In the genomic region with DNA sequence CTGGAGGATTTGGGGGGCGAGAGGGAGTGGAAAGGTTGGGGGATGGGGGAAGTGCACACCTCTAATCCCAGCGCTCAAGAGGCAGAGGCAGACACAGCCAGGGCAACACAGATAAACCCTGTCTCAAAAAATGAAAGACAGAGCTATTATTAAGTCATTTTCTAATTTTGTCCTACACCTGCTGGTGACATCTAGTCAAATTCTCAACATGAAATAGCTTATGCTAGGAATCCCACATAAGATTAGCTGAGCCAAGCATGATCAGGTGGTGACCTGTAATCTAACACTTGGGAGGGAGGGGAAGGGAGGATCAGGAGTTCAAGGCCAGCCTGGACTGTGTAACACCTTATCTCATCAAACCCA, we compare ENCODE assay signal across 7 mouse cellular contexts. TPM values are rescaled to one million over a fixed set of nuclear protein-coding genes. Genes with fewer than 3 reads are reported as not detected.
DNase-seq lines count a peak whose midpoint lies in the region; ATAC-seq lines count a peak whose summit lies in the region.

No protein-coding gene starts in this region.

- peak overlapping the region; percentile 58 for H3K4me2 ChIP-seq in embryonic facial prominence, embryonic 12.5 days (replicated peaks)
- H3K4me2 ChIP-seq in hindbrain, embryonic 15.5 days = peak overlapping the region; percentile 71
- peak overlapping the region; percentile 63 for H3K4me2 ChIP-seq in midbrain, embryonic 15.5 days

- WGBS in embryonic facial prominence, embryonic 12.5 days = 26% methylated on average over 2 of the region's 2 CpGs
- 38% methylated on average over 2 of the region's 2 CpGs for WGBS in hindbrain, embryonic 15.5 days
- 19% methylated on average over 2 of the region's 2 CpGs for WGBS in midbrain, embryonic 15.5 days

- 0 out of 2 replicates have a peak, but pooled peaks cover 6% of the 10 kb centered on the region for H3K4me1 ChIP-seq in embryonic facial prominence, embryonic 12.5 days
- peaks cover 16% of the 10 kb centered on the region for H3K4me1 ChIP-seq in hindbrain, embryonic 15.5 days (replicated peaks)
- H3K4me1 ChIP-seq in midbrain, embryonic 15.5 days = peaks cover 25% of the 10 kb centered on the region

- H3K27me3 ChIP-seq in embryonic facial prominence, embryonic 12.5 days = no peaks in the 10 kb centered on the region
- no peaks in the 10 kb centered on the region for H3K27me3 ChIP-seq in hindbrain, embryonic 15.5 days
- no peaks in the 10 kb centered on the region for H3K27me3 ChIP-seq in midbrain, embryonic 15.5 days (replicated peaks)

- H3K4me3 ChIP-seq in embryonic facial prominence, embryonic 12.5 days = peak overlapping the region; percentile 89
- H3K4me3 ChIP-seq in hindbrain, embryonic 15.5 days = peak overlapping the region; percentile 88
- H3K4me3 ChIP-seq in midbrain, embryonic 15.5 days = peak overlapping the region; percentile 98

- DNase-seq in retina, postnatal 7 days (ENCODE audit: low read depth, low spot score) = peak; percentile 4
- no peak for DNase-seq in retina, embryonic 14.5 days (ENCODE audit: low spot score)
- DNase-seq in frontal cortex, postnatal 36 days (ENCODE audit: low spot score in 2 of 2) = no peak
- DNase-seq in urinary bladder, postnatal 14 days (ENCODE audit: low spot score) = no peak

- H3K27ac ChIP-seq in embryonic facial prominence, embryonic 12.5 days = peak overlapping the region; percentile 97
- peak overlapping the region; percentile 93 for H3K27ac ChIP-seq in hindbrain, embryonic 15.5 days (replicated peaks)
- H3K27ac ChIP-seq in midbrain, embryonic 15.5 days = peak overlapping the region; percentile 92

- H3K36me3 ChIP-seq in embryonic facial prominence, embryonic 12.5 days = peaks cover 21% of the 10 kb centered on the region
- H3K36me3 ChIP-seq in hindbrain, embryonic 15.5 days = peaks cover 20% of the 10 kb centered on the region
- H3K36me3 ChIP-seq in midbrain, embryonic 15.5 days (replicated peaks) = peaks cover 20% of the 10 kb centered on the region

- H3K9me3 ChIP-seq in embryonic facial prominence, embryonic 12.5 days = no peaks in the 10 kb centered on the region
- H3K9me3 ChIP-seq in hindbrain, embryonic 15.5 days = no peaks in the 10 kb centered on the region
- no peaks in the 10 kb centered on the region for H3K9me3 ChIP-seq in midbrain, embryonic 15.5 days

- 0 out of 2 replicates have a peak, but pooled peaks have one; percentile 4 for ATAC-seq in embryonic facial prominence, embryonic 12.5 days (ENCODE audit: insufficient number of reproducible peaks, insufficient read depth, low FRiP score, low TSS enrichment)
- no peak; the same call in 1 of the 2 replicates for ATAC-seq in hindbrain, embryonic 15.5 days (ENCODE audit: low FRiP score, low read depth)
- ATAC-seq in midbrain, embryonic 15.5 days (replicated peaks) = peak; percentile 8; the same call in 1 of the 2 replicates

- no peak overlapping the region for H3K9ac ChIP-seq in embryonic facial prominence, embryonic 12.5 days
- H3K9ac ChIP-seq in hindbrain, embryonic 15.5 days = peak overlapping the region; percentile 45; the same call in 1 of the 2 replicates
- H3K9ac ChIP-seq in midbrain, embryonic 15.5 days = peak overlapping the region; percentile 31; the same call in 1 of the 2 replicates

RNA-seq across cellular contexts. Expression of gene Ccar1, which starts 1.0 kb away (rescaled TPM):
- polyA plus RNA-seq in embryonic facial prominence, embryonic 12.5 days (2016; fragmentation: Nextera tagmentation; extraction: Ambion mirVana) = 142 and 146 TPM in 2 replicates
- 91.2 and 92.2 TPM in 2 replicates for polyA plus RNA-seq in hindbrain, embryonic 15.5 days (2015; fragmentation: Nextera tagmentation; extraction: Ambion mirVana)
- polyA plus RNA-seq in midbrain, embryonic 15.5 days (2015; fragmentation: Nextera tagmentation; extraction: Ambion mirVana) = 103 and 113 TPM in 2 replicates
